Comparison of ENCODE assay signal across 16 mouse cellular contexts in the genomic region with DNA sequence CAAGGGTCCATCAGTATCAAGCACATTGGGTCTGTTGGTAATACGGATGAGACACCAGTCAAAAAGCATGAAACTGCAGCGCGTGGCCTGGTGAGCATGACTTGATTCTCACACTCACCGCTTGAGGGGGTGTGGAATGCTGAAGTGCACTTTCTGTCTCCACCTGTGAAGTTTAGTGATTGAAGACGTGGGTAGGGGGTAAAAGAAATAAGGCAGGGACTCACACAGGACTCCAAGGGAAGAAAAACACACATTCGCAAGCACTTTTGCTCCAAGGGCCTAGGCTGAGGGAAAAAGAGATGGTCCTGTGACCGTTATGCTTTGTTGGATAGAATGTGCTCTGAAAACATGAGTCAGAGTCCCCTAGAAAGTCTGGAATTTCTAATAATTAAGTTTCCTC.
"Had no signal": no experiment of that assay in that cellular context is flagged by ENCODE, and none has a peak within 500 bp of the region (broad histone marks: within the 10 kb centered on the region; RNA-seq: fewer than 3 reads in every experiment).

No protein-coding gene starts in this region.

- H3K4me2 ChIP-seq: limb, embryonic 12.5 days; liver, embryonic 12.5 days; liver, embryonic 15.5 days; midbrain, embryonic 12.5 days; midbrain, embryonic 15.5 days had no signal

- H3K4me3 ChIP-seq: left cerebral cortex, adult 2 months; limb, embryonic 12.5 days; liver, embryonic 12.5 days; liver, embryonic 15.5 days; midbrain, embryonic 12.5 days; midbrain, embryonic 15.5 days had no signal

- H3K27ac ChIP-seq: left cerebral cortex, adult 2 months; limb, embryonic 12.5 days; liver, embryonic 12.5 days; liver, embryonic 15.5 days; midbrain, embryonic 12.5 days; midbrain, embryonic 15.5 days had no signal

- H3K9me3 ChIP-seq: limb, embryonic 12.5 days; liver, embryonic 12.5 days; liver, embryonic 15.5 days; midbrain, embryonic 12.5 days; midbrain, embryonic 15.5 days had no signal

- H3K4me1 ChIP-seq: limb, embryonic 12.5 days; liver, embryonic 12.5 days; liver, embryonic 15.5 days; midbrain, embryonic 15.5 days had no signal

- DNase-seq: kidney, adult 11 months; kidney, postnatal 10 days; kidney, postnatal 36 days; layer of hippocampus, postnatal 36 days; liver; lung, adult 2 months; lung, postnatal 14 days; lung, postnatal 4 days; thymus, adult 18-20 months; thymus, postnatal 36 days had no signal

- H3K27me3 ChIP-seq: limb, embryonic 12.5 days; liver, embryonic 12.5 days; liver, embryonic 15.5 days; midbrain, embryonic 12.5 days; midbrain, embryonic 15.5 days had no signal

- H3K36me3 ChIP-seq: limb, embryonic 12.5 days; liver, embryonic 12.5 days; liver, embryonic 15.5 days; midbrain, embryonic 12.5 days; midbrain, embryonic 15.5 days had no signal

- ATAC-seq: liver, embryonic 12.5 days; midbrain, embryonic 15.5 days had no signal

- H3K9ac ChIP-seq: limb, embryonic 12.5 days; liver, embryonic 12.5 days; liver, embryonic 15.5 days; midbrain, embryonic 12.5 days; midbrain, embryonic 15.5 days had no signal
